Mouse (Mus musculus) testis, adult 2 months (tissue): ENCODE results near the gene Zswim1.

Experiments used
- CTCF ChIP-seq: fragments of 200-500 bp; IDR thresholded peaks from 2 replicates; pipeline ENCODE4 v1.5.1; 2012; ENCODE audit warnings: low read depth, mild to moderate bottlenecking, inconsistent platforms, low read length, moderate library complexity; ENCODE audit not compliant: control insufficient read depth, insufficient read depth, insufficient replicate concordance
- POLR2A ChIP-seq: fragments of 200-500 bp; IDR thresholded peaks from 2 replicates; pipeline ENCODE4 v1.6.1; 2012; ENCODE audit warnings: low read depth, mild to moderate bottlenecking, inconsistent platforms, low read length, moderate library complexity; ENCODE audit not compliant: control insufficient read depth

- TF ChIP-seq POLR2A (no peak), CTCF (no peak)
These were observed 45.1 kb upstream of the Zswim1 start for GRCm38 (mm10) chr2:164777246-164778014.
